Comparison of ENCODE assay signal across 10 mouse cellular contexts in genomic region chr4:132432717-132433372, GRCm38 (mm10). TPM values are rescaled to one million over a fixed set of nuclear protein-coding genes. Genes with fewer than 3 reads are reported as not detected.
DNase-seq lines count a peak whose midpoint lies in the region; ATAC-seq and TF ChIP-seq lines count a peak whose summit lies in the region.
"Had no signal": no experiment of that assay in that cellular context is flagged by ENCODE, and none has a peak within 500 bp of the region (broad histone marks: within the 10 kb centered on the region; RNA-seq: fewer than 3 reads in every experiment).

No protein-coding gene starts in this region.

- no peaks in the 10 kb centered on the region for H3K27me3 ChIP-seq in kidney, embryonic 14.5 days (ENCODE audit: control insufficient read depth, insufficient read depth, low read length)
- H3K27me3 ChIP-seq in MEL (ENCODE audit: control insufficient read depth in 1 of 2, insufficient read depth in 2 of 2, low read length in 2 of 2): no peaks in the 10 kb centered on the region
- H3K27me3 ChIP-seq in hindbrain, embryonic 16.5 days (replicated peaks; ENCODE audit: control insufficient read depth, insufficient read depth, low read length): no peaks in the 10 kb centered on the region
- H3K27me3 ChIP-seq in midbrain, embryonic 13.5 days: no peaks in the 10 kb centered on the region
- H3K27me3 ChIP-seq: Patski had no signal

- H3K9me3 ChIP-seq in kidney, embryonic 14.5 days (ENCODE audit: control insufficient read depth, low read length): no peaks in the 10 kb centered on the region
- no peaks in the 10 kb centered on the region for H3K9me3 ChIP-seq in MEL (replicated peaks; ENCODE audit: insufficient read depth, low read length)
- H3K9me3 ChIP-seq in hindbrain, embryonic 16.5 days (ENCODE audit: control insufficient read depth, low read length): no peaks in the 10 kb centered on the region
- H3K9me3 ChIP-seq in midbrain, embryonic 13.5 days: no peaks in the 10 kb centered on the region

- no peak for TF ChIP-seq EP300 in MEL (IDR thresholded peaks at IDR 0.05; ENCODE audit: low read depth in 1 of 2, low read length in 2 of 2)

- H3K79me2 ChIP-seq in MEL (ENCODE audit: control insufficient read depth, insufficient read depth, low read length, poor library complexity): no peaks in the 10 kb centered on the region

- 0 out of 2 replicates have a peak overlapping the region, but pooled peaks have one; percentile 40 for H3K9ac ChIP-seq in kidney, embryonic 14.5 days (ENCODE audit: low read depth, low read length)
- H3K9ac ChIP-seq in MEL (ENCODE audit: control insufficient read depth, low read depth, low read length, poor library complexity, severe bottlenecking): no peak overlapping the region
- H3K9ac ChIP-seq in hindbrain, embryonic 16.5 days (ENCODE audit: low read depth, low read length): no peak overlapping the region
- H3K9ac ChIP-seq in midbrain, embryonic 13.5 days (replicated peaks): peak overlapping the region; percentile 1; the same call in 1 of the 2 replicates

- no peaks in the 10 kb centered on the region for H3K36me3 ChIP-seq in kidney, embryonic 14.5 days (ENCODE audit: control insufficient read depth, insufficient read depth, low read length)
- peaks cover 0 to 19% of the 10 kb centered on the region in 2 experiments; a peak in 2 of 4 replicates for H3K36me3 ChIP-seq in MEL (ENCODE audit: control insufficient read depth in 1 of 2, insufficient read depth in 2 of 2, low read length in 2 of 2)
- no peaks in the 10 kb centered on the region for H3K36me3 ChIP-seq in hindbrain, embryonic 16.5 days (ENCODE audit: control insufficient read depth, insufficient read depth, low read length)
- H3K36me3 ChIP-seq in midbrain, embryonic 13.5 days: no peaks in the 10 kb centered on the region

- H3K4me3 ChIP-seq in kidney, embryonic 14.5 days (ENCODE audit: low read length): 0 out of 2 replicates have a peak overlapping the region, but pooled peaks have one; percentile 13
- no peak overlapping the region for H3K4me3 ChIP-seq in MEL (ENCODE audit: control insufficient read depth in 1 of 2, insufficient read depth in 1 of 2, low read depth in 2 of 2, low read length in 2 of 2)
- H3K4me3 ChIP-seq in hindbrain, embryonic 16.5 days (ENCODE audit: low read length): no peak overlapping the region
- no peak overlapping the region for H3K4me3 ChIP-seq in midbrain, embryonic 13.5 days (replicated peaks)
- H3K4me3 ChIP-seq in lung, adult 2 months (replicated peaks; ENCODE audit: extremely low read depth, low read depth, low read length): no peak overlapping the region

- no peak for TF ChIP-seq RAD21 in MEL (IDR thresholded peaks at IDR 0.05; ENCODE audit: low read depth, low read length)

- WGBS in kidney, embryonic 14.5 days: 13% methylated on average over 14 of the region's 14 CpGs
- 24% methylated on average over 14 of the region's 14 CpGs for WGBS in hindbrain, embryonic 16.5 days
- WGBS in midbrain, embryonic 13.5 days: 15% methylated on average over 14 of the region's 14 CpGs
- 13% methylated on average over 14 of the region's 14 CpGs for WGBS in lung, adult 2 months

- no peak for TF ChIP-seq CTCF in MEL (IDR thresholded peaks at IDR 0.05 in 2 of 3, conservative IDR thresholded peaks at IDR 0.05 in 1 of 3; ENCODE audit: control insufficient read depth in 1 of 3, insufficient read depth in 1 of 3, low read depth in 2 of 3, low read length in 3 of 3, poor library complexity in 1 of 3, severe bottlenecking in 1 of 3)
- TF ChIP-seq CTCF in lung, adult 2 months (IDR thresholded peaks at IDR 0.05; ENCODE audit: insufficient read depth, low read length): no peak

- H3K4me1 ChIP-seq in kidney, embryonic 14.5 days (ENCODE audit: control insufficient read depth, insufficient read depth, low read length): 0 out of 2 replicates have a peak, but pooled peaks cover 6% of the 10 kb centered on the region
- H3K4me1 ChIP-seq in MEL (ENCODE audit: control insufficient read depth in 1 of 2, insufficient read depth in 2 of 2, low read length in 2 of 2): peaks cover 4 to 30% of the 10 kb centered on the region in 2 experiments; a peak in 3 of 4 replicates
- no peaks in the 10 kb centered on the region for H3K4me1 ChIP-seq in hindbrain, embryonic 16.5 days (ENCODE audit: control insufficient read depth, insufficient read depth, low read depth, low read length)
- H3K4me1 ChIP-seq in midbrain, embryonic 13.5 days (replicated peaks): no peaks in the 10 kb centered on the region
- peaks cover 2% of the 10 kb centered on the region for H3K4me1 ChIP-seq in lung, adult 2 months (ENCODE audit: control insufficient read depth, insufficient read depth, low read length)

- H3K4me2 ChIP-seq in kidney, embryonic 14.5 days (replicated peaks; ENCODE audit: low read depth, low read length): peak overlapping the region; percentile 43
- peak overlapping the region; percentile 3; the same call in 1 of the 2 replicates for H3K4me2 ChIP-seq in hindbrain, embryonic 16.5 days (ENCODE audit: low read length)
- no peak overlapping the region for H3K4me2 ChIP-seq in midbrain, embryonic 13.5 days (replicated peaks)

- no peak for ATAC-seq in kidney, embryonic 14.5 days (ENCODE audit: low FRiP score, low TSS enrichment)
- ATAC-seq in hindbrain, embryonic 16.5 days: no peak
- ATAC-seq in midbrain, embryonic 13.5 days: no peak
- ATAC-seq: Patski had no signal

- TF ChIP-seq POLR2A in MEL (IDR thresholded peaks at IDR 0.05; ENCODE audit: control insufficient read depth in 1 of 2, insufficient read depth in 1 of 2, low read depth in 1 of 2, low read length in 2 of 2, poor library complexity in 1 of 2): no peak
- no peak for TF ChIP-seq POLR2A in lung, adult 2 months (IDR thresholded peaks at IDR 0.05; ENCODE audit: borderline replicate concordance, extremely low read depth, low read depth, low read length)

- no peak overlapping the region for H3K27ac ChIP-seq in kidney, embryonic 14.5 days (ENCODE audit: low read depth, low read length)
- H3K27ac ChIP-seq in MEL (ENCODE audit: control insufficient read depth, low read depth, low read length): no peak overlapping the region
- H3K27ac ChIP-seq in hindbrain, embryonic 16.5 days (ENCODE audit: low read depth, low read length): no peak overlapping the region
- H3K27ac ChIP-seq in midbrain, embryonic 13.5 days: no peak overlapping the region

- no peak for DNase-seq in kidney, postnatal 36 days
- DNase-seq in MEL (ENCODE audit: low read depth, low spot score): no peak
- DNase-seq in layer of hippocampus, postnatal 25 days (ENCODE audit: extremely low spot score in 1 of 2, low spot score in 1 of 2): no peak
- no peak for DNase-seq in cerebellum, postnatal 36 days
- DNase-seq in lung, adult 2 months: no peak
- DNase-seq: thymus, adult 2 months had no signal

TF ChIP-seq in MEL, 35 proteins besides CTCF, POLR2A, EP300 and RAD21:
- no peak for TF ChIP-seq MYB (IDR thresholded peaks at IDR 0.05; ENCODE audit: low read depth, low read length)
- no peak for TF ChIP-seq NRF1 (IDR thresholded peaks at IDR 0.05; ENCODE audit: insufficient read depth, low read depth, low read length, poor library complexity, severe bottlenecking)
- TF ChIP-seq GATA1 (IDR thresholded peaks at IDR 0.05; ENCODE audit: low read depth, low read length): no peak
- peak; percentile 98 for TF ChIP-seq ZNF384 (IDR thresholded peaks at IDR 0.05; ENCODE audit: low read depth, low read length)

RNA-seq across cellular contexts. Expression of gene Phactr4, which starts 10.6 kb away (rescaled TPM):
- 22.3 and 31.8 TPM in 2 replicates for polyA plus RNA-seq in kidney, embryonic 14.5 days (2014; fragmentation: Nextera tagmentation; extraction: Ambion mirVana)
- total RNA-seq in MEL (2012; rRNA removed): 5.6 and 7.2 TPM in 2 replicates
- polyA plus RNA-seq in MEL (2012; ENCODE audit: insufficient read depth in 1 of 2, insufficient read length in 2 of 2, low read depth in 1 of 2, low replicate concordance in 2 of 2, missing spikeins in 1 of 2): 10 to 100 TPM; 28.7 to 79.5 TPM
- polyA plus RNA-seq in hindbrain, embryonic 16.5 days (2015; fragmentation: Nextera tagmentation; extraction: Ambion mirVana): 5.0 and 7.0 TPM in 2 replicates
- 13.0 and 14.3 TPM in 2 replicates for polyA plus RNA-seq in midbrain, embryonic 13.5 days (2015; fragmentation: Nextera tagmentation; extraction: Ambion mirVana)
- 10 to 100 TPM in 1 of 2 experiments, 1 to 10 TPM in 1; 9.5 to 10.7 TPM for total RNA-seq in layer of hippocampus, postnatal 25 days (2021)
- polyA plus RNA-seq in lung, adult 2 months (2012; rRNA removed): 11.3 and 13.4 TPM in 2 replicates

RNA-seq across cellular contexts. Expression of gene Med18, which starts 30.9 kb away (rescaled TPM):
- 19.3 and 24.5 TPM in 2 replicates for polyA plus RNA-seq in kidney, embryonic 14.5 days (2014; fragmentation: Nextera tagmentation; extraction: Ambion mirVana)
- 26.8 and 32.9 TPM in 2 replicates for total RNA-seq in MEL (2012; rRNA removed)
- 10 to 100 TPM in 1 of 2 experiments, not detected in 1; 13.4 TPM for polyA plus RNA-seq in MEL (2012; ENCODE audit: insufficient read depth in 1 of 2, insufficient read length in 2 of 2, low read depth in 1 of 2, low replicate concordance in 2 of 2, missing spikeins in 1 of 2)
- 14.7 and 15.2 TPM in 2 replicates for polyA plus RNA-seq in hindbrain, embryonic 16.5 days (2015; fragmentation: Nextera tagmentation; extraction: Ambion mirVana)
- 17.8 and 20.9 TPM in 2 replicates for polyA plus RNA-seq in midbrain, embryonic 13.5 days (2015; fragmentation: Nextera tagmentation; extraction: Ambion mirVana)
- total RNA-seq in layer of hippocampus, postnatal 25 days (2021): 1 to 10 TPM; 9.2 to 9.4 TPM
- polyA plus RNA-seq in lung, adult 2 months (2012; rRNA removed): 2.9 and 4.3 TPM in 2 replicates

Comparison
In these comparisons a context has a peak if more than half of its experiments do, and no peak if none do; other contexts are left out.
1. H3K9ac ChIP-seq: peak in kidney, embryonic 14.5 days (single experiment) and midbrain, embryonic 13.5 days (single experiment); none in MEL (single experiment) and hindbrain, embryonic 16.5 days (single experiment).